Mouse (Mus musculus) embryonic facial prominence, embryonic 13.5 days (tissue): Measurements from ENCODE around the gene Fgfr2. TPM values are rescaled to one million over a fixed set of nuclear protein-coding genes. Genes with fewer than 3 reads are reported as not detected.
A peak's percentile ranks its signal among the peaks of the same experiment; 100 is the strongest.

Experiments used
- ATAC-seq: fragments of 200-750 bp; cut with Nextera tagmentation; 2 replicates; pipeline ENCODE4 v1.8.0; 2017; ENCODE audit warnings: low read depth; ENCODE audit not compliant: insufficient number of reproducible peaks, insufficient read depth, low FRiP score, low TSS enrichment
- H3K27ac ChIP-seq: fragments of 300-500 bp; sonication (generic); 2 replicates; pipeline ENCODE4 v1.5.1; 2015; ENCODE audit warnings: moderate library complexity, mild to moderate bottlenecking, inconsistent platforms
- H3K27me3 ChIP-seq: fragments of 300-500 bp; sonication (generic); 2 replicates; pipeline ENCODE4 v1.6.1; 2015; ENCODE audit warnings: mild to moderate bottlenecking, inconsistent platforms
- H3K36me3 ChIP-seq: fragments of 300-500 bp; sonication (generic); 2 replicates; pipeline ENCODE4 v1.6.1; 2015; ENCODE audit warnings: mild to moderate bottlenecking, inconsistent platforms
- H3K4me1 ChIP-seq: fragments of 300-500 bp; sonication (generic); 2 replicates; pipeline ENCODE4 v1.6.1; 2015; ENCODE audit warnings: inconsistent platforms
- H3K4me2 ChIP-seq: fragments of 300-500 bp; sonication (generic); 2 replicates; pipeline ENCODE4 v1.6.1; 2015; ENCODE audit warnings: moderate library complexity, mild to moderate bottlenecking, inconsistent platforms
- H3K4me3 ChIP-seq: fragments of 300-500 bp; sonication (generic); 2 replicates; pipeline ENCODE4 v1.5.1; 2015; ENCODE audit warnings: mild to moderate bottlenecking, inconsistent platforms
- H3K9ac ChIP-seq: fragments of 300-500 bp; sonication (generic); 2 replicates; pipeline ENCODE4 v1.6.1; 2015; ENCODE audit warnings: mild to moderate bottlenecking, inconsistent platforms
- H3K9me3 ChIP-seq: fragments of 300-500 bp; sonication (generic); 2 replicates; pipeline ENCODE4 v1.6.1; 2016; ENCODE audit warnings: inconsistent platforms
- WGBS: fragments of 180-500 bp; shearing (Covaris S2); methylation state at CpG from one replicate; pipeline ENCODE4 v1.1.7; 2015; ENCODE audit warnings: mixed read lengths; 5-methylcytosine and 5-hydroxymethylcytosine counted together
- polyA plus RNA-seq: library from polyadenylated mRNA; unstranded; fragments of >200 nt; fragmentation: Nextera tagmentation; extraction: Ambion mirVana; gene quantifications from 2 replicates; pipeline ENCODE4 v1.2.1, GENCODE M21; 2015

Fgfr2 gene
- polyA plus RNA-seq, 1 experiment from 2014 or later: 174 TPM

DNA sequence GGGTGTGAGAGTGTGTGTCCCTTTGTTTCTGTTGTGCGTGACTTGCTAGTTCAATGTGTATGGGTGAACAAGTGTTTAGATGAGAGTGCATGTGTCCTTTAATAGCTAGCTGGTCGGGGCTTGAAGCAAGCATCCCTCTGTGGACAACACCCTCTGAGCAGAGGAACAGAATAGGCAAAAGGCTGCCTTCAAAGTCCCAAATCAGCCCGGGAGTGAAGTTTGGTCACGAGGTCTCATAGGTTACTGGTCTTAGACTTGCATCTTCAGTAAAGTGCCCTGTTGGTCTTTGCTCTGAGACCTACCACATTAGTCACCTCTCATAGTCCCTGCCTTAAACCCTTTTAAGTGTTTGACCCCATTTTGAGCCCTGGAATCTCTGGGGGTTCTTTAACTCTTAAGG is 1571.7 kb downstream of the Fgfr2 start:
- Histone ChIP-seq H3K27ac (no peak overlapping the region), H3K36me3 (no peaks in the 10 kb centered on the region), H3K27me3 (peaks cover 100% of the 10 kb centered on the region), H3K4me1 (peaks cover 24% of the 10 kb centered on the region), H3K9me3 (no peaks in the 10 kb centered on the region), H3K4me3 (no peak overlapping the region), H3K4me2 (no peak overlapping the region), H3K9ac (no peak overlapping the region)
- ATAC-seq: no peak
- 3% methylated on average over 4 of the region's 4 CpGs for WGBS

DNA sequence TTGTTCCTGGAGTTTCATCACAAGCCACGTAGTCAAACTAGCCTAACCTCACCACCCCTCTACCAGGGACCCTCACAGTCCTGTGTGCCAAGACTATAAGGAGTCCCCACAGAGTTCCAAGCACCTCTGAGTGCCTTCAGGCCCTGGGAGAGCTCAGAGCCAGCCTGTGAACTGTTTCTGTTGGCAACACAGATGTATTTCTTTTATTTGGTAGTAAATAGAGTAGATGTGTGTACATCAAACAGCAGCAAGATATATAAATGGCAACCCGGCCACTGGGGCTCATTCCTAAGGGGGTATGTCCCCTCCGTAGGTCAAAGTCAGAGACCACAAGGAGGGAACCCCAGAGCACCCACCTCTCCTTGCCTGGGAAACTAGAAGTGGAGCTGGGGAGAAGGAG is 1574.7 kb downstream of the Fgfr2 start, which contains the start of gene Hmx2:
Gene Hmx2 (plus strand): TSS at position 301 of the 400 bp plus-strand sequence.
- no peak for ATAC-seq
- H3K9ac ChIP-seq: no peak within 1 kb of the TSS

DNA sequence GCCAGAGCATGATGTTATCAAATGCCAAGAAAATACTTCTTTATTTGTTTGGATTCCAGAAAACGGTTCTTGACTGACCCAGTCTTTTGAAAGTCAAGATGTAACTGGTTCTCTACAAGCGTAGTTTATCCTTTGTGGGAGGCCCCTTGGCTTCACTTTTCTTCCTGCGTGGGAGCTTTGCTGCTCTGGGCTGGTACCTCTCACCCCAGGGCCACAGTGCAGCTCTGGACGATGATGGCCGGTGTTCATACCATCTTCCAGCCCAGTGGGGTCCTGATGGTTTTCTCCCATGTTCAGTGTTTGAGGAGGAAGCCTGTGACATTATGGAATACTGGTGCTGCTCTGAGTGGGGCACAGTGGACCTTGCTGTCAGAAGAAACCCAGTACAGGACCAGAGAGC is 1575.7 kb downstream of the Fgfr2 start:
- H3K9me3 ChIP-seq: no peaks in the 10 kb centered on the region
- no peak overlapping the region for H3K4me3 ChIP-seq
- H3K36me3 ChIP-seq: no peaks in the 10 kb centered on the region
- H3K4me2 ChIP-seq: no peak overlapping the region
- no peak for ATAC-seq
- 3% methylated on average over 5 of the region's 5 CpGs for WGBS
- no peak overlapping the region for H3K9ac ChIP-seq
- H3K4me1 ChIP-seq: peaks cover 19% of the 10 kb centered on the region
- no peak overlapping the region for H3K27ac ChIP-seq
- peaks cover 99% of the 10 kb centered on the region for H3K27me3 ChIP-seq

More for the DNA sequence above, 1574.7 kb downstream of the Fgfr2 start, which contains the start of gene Hmx2:
- Histone ChIP-seq H3K27me3 (peaks cover 99% of the 10 kb centered on the region), H3K36me3 (no peaks in the 10 kb centered on the region), H3K4me3 (no peak within 1 kb of the TSS), H3K4me2 (no peak within 1 kb of the TSS), H3K9me3 (no peaks in the 10 kb centered on the region), H3K4me1 (peaks cover 10% of the 10 kb centered on the region), H3K27ac (no peak within 1 kb of the TSS)
- 7% methylated on average over 3 of the region's 3 CpGs for WGBS

- Histone ChIP-seq H3K4me2 (no peak overlapping the region), H3K27ac (no peak overlapping the region), H3K4me3 (no peak overlapping the region), H3K36me3 (no peaks in the 10 kb centered on the region), H3K9ac (no peak overlapping the region), H3K9me3 (no peaks in the 10 kb centered on the region), H3K4me1 (peaks cover 28% of the 10 kb centered on the region), H3K27me3 (peaks cover 99% of the 10 kb centered on the region)
- WGBS: 2% methylated on average over 2 of the region's 2 CpGs
- no peak for ATAC-seq
These were observed 1576.7 kb downstream of the Fgfr2 start for GRCm38 (mm10) chr7:131546423-131546822.

DNA sequence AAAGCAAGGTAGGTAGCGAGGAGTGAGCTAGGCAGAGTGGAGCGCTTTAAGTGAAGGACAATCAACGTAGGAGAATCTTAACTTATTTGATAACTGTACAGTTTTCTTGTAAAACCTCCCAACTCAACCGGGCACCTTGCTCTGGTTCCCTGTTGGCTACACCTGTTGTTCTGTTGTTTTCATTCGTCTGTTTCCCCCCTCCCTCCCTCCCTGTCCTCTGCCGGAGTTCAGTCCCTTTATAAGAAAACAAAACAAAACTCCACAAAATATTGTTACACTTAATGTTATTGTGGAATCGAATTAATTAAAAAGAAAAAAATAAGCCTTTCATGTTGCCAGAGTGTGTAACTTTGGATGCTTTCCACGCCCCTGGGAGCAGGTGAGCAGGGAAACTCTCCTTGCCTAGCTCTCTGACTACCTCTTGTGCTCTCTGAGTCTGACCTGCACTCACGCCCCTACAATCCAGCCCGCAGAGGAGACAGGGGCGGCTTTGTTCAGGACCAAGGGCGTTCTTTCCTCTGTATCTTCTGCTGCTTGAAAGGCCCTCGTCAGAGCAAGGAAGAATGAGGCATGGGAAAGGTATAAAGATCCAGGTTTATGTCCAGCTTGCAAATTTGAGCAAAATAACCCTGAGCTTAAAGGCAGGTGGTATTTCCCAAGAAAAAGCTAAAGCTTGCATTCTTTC is 1577.3 kb downstream of the Fgfr2 start:
- Histone ChIP-seq H3K27ac (no peak overlapping the region), H3K4me3 (no peak overlapping the region), H3K9ac (no peak overlapping the region), H3K36me3 (no peaks in the 10 kb centered on the region), H3K9me3 (no peaks in the 10 kb centered on the region), H3K4me1 (peaks cover 28% of the 10 kb centered on the region), H3K4me2 (no peak overlapping the region), H3K27me3 (peaks cover 99% of the 10 kb centered on the region)
- ATAC-seq: no peak
- 1% methylated on average over 13 of the region's 13 CpGs for WGBS

DNA sequence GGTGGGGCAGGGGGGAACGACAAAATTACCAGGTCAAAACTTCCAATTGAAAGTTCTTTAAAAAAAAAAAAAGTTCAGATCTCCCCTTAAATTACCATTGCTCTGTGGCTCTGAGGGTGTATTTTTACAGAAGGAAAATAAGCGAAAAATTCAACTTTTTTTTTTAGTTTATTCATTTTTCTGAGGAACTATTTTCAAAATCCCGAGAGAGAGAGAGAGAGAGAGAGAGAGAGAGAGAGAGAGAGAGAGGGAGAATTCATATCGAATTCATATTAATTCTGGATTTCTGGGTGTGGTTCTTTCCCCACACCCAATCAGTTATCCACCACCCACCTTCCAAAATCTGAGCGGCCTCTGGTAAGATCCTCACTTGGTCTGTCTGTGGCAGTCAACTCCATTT is 1578.3 kb downstream of the Fgfr2 start:
- Histone ChIP-seq H3K9ac (no peak overlapping the region), H3K27me3 (peaks cover 97% of the 10 kb centered on the region), H3K4me1 (peaks cover 28% of the 10 kb centered on the region), H3K27ac (no peak overlapping the region), H3K4me2 (no peak overlapping the region), H3K9me3 (no peaks in the 10 kb centered on the region), H3K36me3 (no peaks in the 10 kb centered on the region), H3K4me3 (no peak overlapping the region)
- 1% methylated on average over 5 of the region's 5 CpGs for WGBS
- ATAC-seq: no peak

DNA sequence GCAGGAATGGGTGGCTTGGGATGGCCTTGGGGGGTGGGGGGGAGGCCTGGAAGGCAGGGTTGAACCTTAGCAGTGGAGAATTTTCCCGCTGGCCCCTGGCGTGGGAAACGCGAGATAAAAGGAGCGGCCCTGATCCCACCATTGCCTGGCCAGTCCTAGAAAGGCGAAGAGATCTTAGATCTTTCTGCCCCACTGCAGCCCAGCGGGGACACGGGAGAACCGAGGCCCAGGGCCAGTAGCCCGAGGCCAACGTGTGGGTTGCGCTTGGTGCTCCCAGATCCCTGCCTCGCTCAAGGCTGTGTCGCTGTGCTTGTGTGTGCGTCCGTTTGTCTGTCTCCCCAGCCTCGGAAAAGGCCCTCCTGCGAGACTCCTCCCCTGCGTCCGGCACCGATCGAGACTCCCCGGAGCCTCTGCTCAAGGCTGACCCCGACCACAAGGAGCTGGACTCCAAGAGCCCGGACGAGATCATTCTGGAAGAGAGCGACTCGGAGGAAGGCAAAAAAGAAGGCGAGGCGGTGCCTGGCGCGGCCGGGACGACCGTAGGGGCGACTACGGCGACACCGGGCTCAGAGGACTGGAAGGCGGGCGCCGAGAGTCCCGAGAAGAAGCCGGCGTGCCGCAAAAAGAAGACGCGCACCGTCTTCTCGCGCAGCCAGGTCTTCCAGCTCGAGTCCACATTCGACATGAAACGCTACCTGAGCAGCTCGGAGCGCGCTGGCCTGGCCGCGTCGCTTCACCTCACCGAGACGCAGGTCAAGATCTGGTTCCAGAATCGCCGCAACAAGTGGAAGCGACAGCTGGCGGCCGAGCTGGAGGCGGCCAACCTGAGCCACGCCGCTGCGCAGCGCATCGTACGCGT is 1579.3 kb downstream of the Fgfr2 start:
- whole genome bisulfite sequencing: under 1% methylated on average over 75 of the region's 75 CpGs

DNA sequence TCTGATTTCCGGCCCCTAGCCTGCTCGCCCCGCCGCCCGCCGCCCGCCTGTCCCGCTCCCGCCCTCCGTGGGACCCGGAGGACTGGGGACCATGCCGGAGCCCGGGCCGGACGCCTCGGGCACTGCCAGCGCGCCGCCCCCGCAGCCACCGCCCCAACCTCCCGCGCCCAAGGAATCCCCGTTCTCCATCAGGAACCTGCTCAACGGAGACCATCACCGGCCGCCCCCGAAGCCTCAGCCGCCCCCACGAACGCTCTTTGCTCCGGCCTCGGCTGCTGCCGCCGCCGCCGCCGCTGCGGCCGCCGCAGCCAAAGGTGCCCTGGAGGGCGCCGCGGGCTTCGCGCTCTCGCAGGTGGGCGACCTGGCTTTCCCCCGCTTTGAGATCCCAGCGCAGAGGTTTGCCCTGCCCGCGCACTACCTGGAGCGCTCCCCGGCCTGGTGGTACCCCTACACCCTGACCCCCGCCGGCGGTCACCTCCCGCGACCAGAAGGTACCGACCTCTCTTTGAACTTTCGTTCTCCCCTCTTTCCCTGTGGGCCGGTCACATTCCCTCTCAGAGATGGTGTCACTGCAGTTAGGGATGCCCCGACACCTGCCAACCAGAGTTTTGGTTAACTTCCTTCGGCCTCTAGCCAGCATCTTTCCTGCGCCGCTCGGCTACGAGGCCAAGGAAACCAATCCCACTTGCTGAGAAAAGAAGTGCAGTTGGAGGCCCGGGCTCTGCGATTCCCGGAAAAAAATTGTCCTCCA is 1580.1 kb downstream of the Fgfr2 start:
- Histone ChIP-seq H3K4me2 (peak overlapping the region; percentile 63), H3K9me3 (no peaks in the 10 kb centered on the region), H3K4me3 (peak overlapping the region; percentile 40), H3K27ac (no peak overlapping the region), H3K9ac (peak overlapping the region; percentile 27; the same call in 1 of the 2 replicates), H3K36me3 (no peaks in the 10 kb centered on the region), H3K4me1 (peaks cover 28% of the 10 kb centered on the region), H3K27me3 (peaks cover 97% of the 10 kb centered on the region)
- WGBS: under 1% methylated on average over 70 of the region's 71 CpGs
- 0 out of 2 replicates have a peak, but pooled peaks have one; percentile 41 for ATAC-seq

More for the DNA sequence above, 1579.3 kb downstream of the Fgfr2 start:
- H3K9ac ChIP-seq: no peak overlapping the region
- peak overlapping the region; percentile 63 for H3K4me2 ChIP-seq
- H3K36me3 ChIP-seq: no peaks in the 10 kb centered on the region
- peak overlapping the region; percentile 40 for H3K4me3 ChIP-seq
- no peak for ATAC-seq
- H3K9me3 ChIP-seq: no peaks in the 10 kb centered on the region
- H3K27ac ChIP-seq: no peak overlapping the region
- H3K27me3 ChIP-seq: peaks cover 97% of the 10 kb centered on the region
- peaks cover 28% of the 10 kb centered on the region for H3K4me1 ChIP-seq

- peaks cover 28% of the 10 kb centered on the region for H3K4me1 ChIP-seq
- peaks cover 97% of the 10 kb centered on the region for H3K27me3 ChIP-seq
- H3K9ac ChIP-seq: peak within 1 kb of the TSS; percentile 27; the same call in 1 of the 2 replicates
- H3K27ac ChIP-seq: no peak within 1 kb of the TSS
- peak within 1 kb of the TSS; percentile 40 for H3K4me3 ChIP-seq
- no peaks in the 10 kb centered on the region for H3K9me3 ChIP-seq
- H3K4me2 ChIP-seq: peak within 1 kb of the TSS; percentile 63
- ATAC-seq: no peak
- no peaks in the 10 kb centered on the region for H3K36me3 ChIP-seq
- under 1% methylated on average over 50 of the region's 65 CpGs for WGBS
These were observed 1580.9 kb downstream of the Fgfr2 start, which contains the start of gene Hmx3 for GRCm38 (mm10) chr7:131542115-131542871. TSS of gene Hmx3 (plus strand) at chr7:131542867.

- peaks cover 97% of the 10 kb centered on the region for H3K27me3 ChIP-seq
- H3K9ac ChIP-seq: no peak overlapping the region
- WGBS: 1% methylated on average over 41 of the region's 41 CpGs
- H3K4me2 ChIP-seq: peak overlapping the region; percentile 63
- no peaks in the 10 kb centered on the region for H3K36me3 ChIP-seq
- H3K9me3 ChIP-seq: no peaks in the 10 kb centered on the region
- H3K4me1 ChIP-seq: peaks cover 28% of the 10 kb centered on the region
- H3K27ac ChIP-seq: no peak overlapping the region
- ATAC-seq: no peak
- peak overlapping the region; percentile 40 for H3K4me3 ChIP-seq
These were observed 1581.7 kb downstream of the Fgfr2 start for GRCm38 (mm10) chr7:131541184-131542114.
